Mouse (Mus musculus): ENCODE data around the gene Sapcd2.

DNA sequence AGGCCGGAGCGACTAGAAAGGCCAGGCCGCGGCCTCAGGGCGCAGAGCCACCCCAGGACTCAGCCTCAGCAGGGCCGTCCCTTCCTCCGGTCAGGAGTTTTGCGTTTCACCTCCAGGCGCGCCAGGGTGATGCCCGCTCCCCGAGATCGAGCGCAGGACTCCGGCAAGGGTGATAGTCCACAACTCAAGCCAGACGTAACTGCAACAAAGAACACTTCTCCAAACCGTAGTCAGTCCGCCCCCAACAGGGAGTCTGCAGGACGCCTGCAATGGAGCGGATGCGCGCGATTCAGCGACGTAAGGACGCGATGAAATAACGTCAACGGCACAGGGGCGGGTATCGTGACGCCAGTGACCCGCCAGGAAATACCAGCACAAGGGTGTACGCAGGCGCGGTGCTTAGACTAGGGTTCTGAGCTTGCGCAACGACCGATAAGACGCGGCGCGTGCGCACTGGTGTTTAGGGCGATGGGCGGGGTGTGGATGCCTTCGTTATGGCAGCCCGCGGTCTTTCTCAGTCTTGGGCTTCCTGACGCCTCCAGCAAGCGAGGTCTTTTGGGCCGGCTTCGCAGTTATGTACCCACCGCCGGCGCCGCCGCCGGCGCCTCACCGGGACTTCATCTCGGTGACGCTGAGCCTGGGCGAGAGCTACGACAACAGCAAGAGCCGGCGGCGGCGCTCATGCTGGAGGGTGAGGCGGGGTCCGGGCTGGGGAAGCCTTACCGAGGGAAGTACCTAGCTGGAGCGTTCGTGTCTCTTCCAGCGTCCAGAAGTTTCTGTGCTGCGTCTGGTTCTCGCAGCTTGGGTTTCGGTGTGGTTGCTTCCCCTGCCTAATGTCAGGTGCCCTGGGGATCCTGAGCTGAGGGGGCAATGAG, 39.6 kb upstream of the Sapcd2 start, which contains the start of gene Man1b1:
- TF ChIP-seq CTCF (IDR thresholded peaks at IDR 0.05; ENCODE audit: low read depth, low read length) (peak; percentile 24; the same call in 1 of the 2 replicates), POLR2A (IDR thresholded peaks at IDR 0.05; ENCODE audit: extremely low read depth, insufficient read depth, low read length) (peak; percentile 69)

All from liver, adult 2 months (tissue).